Mouse (Mus musculus): Measurements from ENCODE around the gene Nlgn3. TPM values are rescaled to one million over a fixed set of nuclear protein-coding genes. Genes with fewer than 3 reads are reported as not detected.

Gene Nlgn3
- polyA plus RNA-seq (2015; fragmentation: Nextera tagmentation; extraction: Ambion mirVana) = 59.3 and 63.7 TPM in 2 replicates

DNA sequence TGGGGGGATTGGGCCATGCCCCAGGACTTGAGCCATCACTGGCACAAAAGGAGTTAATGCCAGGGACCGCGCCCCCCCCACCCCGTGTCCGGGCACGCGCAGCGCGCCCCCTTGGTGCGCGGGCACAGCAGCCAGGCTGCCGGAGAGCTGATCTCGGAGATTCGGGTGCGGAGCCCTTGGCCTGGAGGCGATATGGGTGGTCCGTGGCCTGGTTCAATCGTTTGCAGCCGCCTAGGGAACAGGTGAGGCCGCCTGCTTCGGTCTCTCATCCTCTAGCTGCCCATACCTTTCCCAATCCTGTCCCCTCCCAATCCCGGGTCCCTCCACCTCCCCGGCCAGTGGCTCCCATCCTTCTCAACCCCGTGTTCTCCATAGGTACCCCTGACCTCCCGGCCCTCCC is at the start of gene Nlgn3:
Gene Nlgn3, plus strand, starts transcription at position 114 of the 400 bp plus-strand sequence.
- Histone ChIP-seq H3K27ac (replicated peaks) (peak within 1 kb of the TSS; percentile 89), H3K4me1 (replicated peaks) (peaks cover 36% of the 10 kb centered on the region), H3K36me3 (peaks cover 29% of the 10 kb centered on the region), H3K27me3 (peaks cover 12% of the 10 kb centered on the region), H3K9me3 (no peaks in the 10 kb centered on the region), H3K4me3 (peak within 1 kb of the TSS; percentile 58), H3K4me2 (peak within 1 kb of the TSS; percentile 59), H3K9ac (peak within 1 kb of the TSS; percentile 80)
- peak; percentile 34 for ATAC-seq (ENCODE audit: low read depth)
- WGBS = 19% methylated on average over 16 of the region's 24 CpGs

DNA sequence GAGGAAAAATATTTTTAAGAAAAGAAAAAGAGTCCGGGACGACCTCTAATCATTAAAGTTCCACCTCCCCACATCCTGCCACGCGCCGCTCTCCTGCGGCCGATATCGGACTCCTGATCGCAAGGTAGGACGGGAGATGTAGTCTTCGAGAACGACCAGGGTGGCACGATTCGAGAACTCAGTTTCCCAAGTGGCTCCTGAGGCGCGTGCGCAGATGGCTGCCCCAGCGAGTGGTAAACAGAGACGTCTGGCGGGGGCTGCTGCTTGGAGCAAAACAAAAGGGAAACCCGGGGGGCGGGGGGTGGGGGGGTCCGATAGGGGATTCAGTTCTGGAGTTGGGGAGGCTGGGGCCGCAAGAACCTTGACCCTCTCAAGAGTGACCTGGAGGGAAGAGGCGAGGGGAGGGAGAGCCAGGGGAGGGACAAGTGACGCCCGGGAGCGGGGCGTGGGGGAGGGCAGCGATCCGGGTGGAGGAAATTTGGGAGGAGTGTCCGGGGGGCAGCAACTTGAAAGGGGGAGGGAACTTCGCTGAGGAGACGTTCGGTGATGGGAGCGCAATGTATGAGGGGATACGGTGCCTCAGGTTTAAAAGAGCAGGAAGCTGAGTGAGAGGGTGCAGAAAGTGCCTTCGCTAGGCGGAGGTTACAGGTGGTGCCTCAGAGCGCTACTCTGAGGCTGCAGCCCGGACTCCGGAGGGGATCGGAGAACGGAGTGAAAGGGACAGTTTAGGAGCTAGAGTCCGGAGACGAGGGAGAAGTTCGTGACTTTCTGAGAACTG is 44.8 kb upstream of the Nlgn3 start, which contains the start of gene Foxo4:
Gene Foxo4, plus strand, starts transcription at position 577 of the 778 bp plus-strand sequence.
- H3K9me3 ChIP-seq = no peaks in the 10 kb centered on the region
- peaks cover 5% of the 10 kb centered on the region; the same call in 1 of the 2 replicates for H3K27me3 ChIP-seq
- WGBS = 18% methylated on average over 45 of the region's 47 CpGs
- H3K4me2 ChIP-seq = peak within 1 kb of the TSS; percentile 72
- H3K9ac ChIP-seq = peak within 1 kb of the TSS; percentile 66
- H3K36me3 ChIP-seq = no peaks in the 10 kb centered on the region
- peaks cover 12% of the 10 kb centered on the region for H3K4me1 ChIP-seq (replicated peaks)
- peak within 1 kb of the TSS; percentile 51 for H3K4me3 ChIP-seq
- peak; percentile 95 for ATAC-seq (ENCODE audit: low read depth)
- no peak within 1 kb of the TSS; the same call in 1 of the 2 replicates for H3K27ac ChIP-seq (replicated peaks)

DNA sequence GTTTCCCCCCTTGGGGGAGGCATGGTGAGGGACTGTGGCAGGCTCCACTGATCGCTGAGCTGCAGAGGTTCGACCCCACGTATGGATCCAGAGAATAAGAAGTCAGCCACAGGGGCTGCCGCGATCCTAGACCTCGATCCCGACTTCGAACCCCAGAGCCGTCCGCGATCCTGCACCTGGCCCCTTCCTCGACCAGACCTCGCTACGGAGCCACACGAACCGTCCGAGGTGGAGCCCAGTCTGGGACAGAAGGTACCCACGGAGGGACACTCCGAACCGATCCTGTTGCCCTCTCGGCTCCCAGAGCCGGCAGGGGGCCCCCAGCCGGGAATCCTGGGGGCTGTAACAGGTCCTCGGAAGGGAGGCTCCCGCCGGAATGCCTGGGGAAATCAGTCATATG is 44.2 kb upstream of the Nlgn3 start:
- 7% methylated on average over 26 of the region's 26 CpGs for WGBS
- Histone ChIP-seq H3K9me3 (no peaks in the 10 kb centered on the region), H3K36me3 (no peaks in the 10 kb centered on the region), H3K9ac (peak overlapping the region; percentile 66), H3K4me3 (peak overlapping the region; percentile 51), H3K4me2 (peak overlapping the region; percentile 72), H3K27ac (replicated peaks) (no peak overlapping the region; the same call in 1 of the 2 replicates), H3K27me3 (peaks cover 5% of the 10 kb centered on the region; the same call in 1 of the 2 replicates), H3K4me1 (replicated peaks) (peaks cover 12% of the 10 kb centered on the region)
- ATAC-seq (ENCODE audit: low read depth) = peak; percentile 42

DNA sequence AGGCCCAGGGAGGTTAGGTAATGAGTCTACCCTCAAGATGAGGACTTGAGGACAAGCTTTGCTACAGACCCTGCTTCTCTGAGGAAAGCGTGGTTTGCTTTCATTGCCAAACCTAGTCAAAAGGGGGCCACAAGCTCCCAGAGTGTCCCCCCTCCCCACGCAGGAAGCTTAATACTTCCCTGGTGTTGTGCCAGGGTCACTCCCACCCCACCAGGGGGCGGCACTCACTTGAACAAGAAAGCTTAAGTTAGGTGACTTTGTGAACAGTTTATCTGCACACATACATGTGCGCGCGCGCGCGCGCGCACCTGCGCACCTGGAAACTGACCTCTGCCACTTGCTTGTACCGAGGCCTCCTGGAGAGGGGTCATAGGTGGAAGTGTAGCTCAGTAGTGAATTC is 42.4 kb upstream of the Nlgn3 start:
- H3K36me3 ChIP-seq = no peaks in the 10 kb centered on the region
- H3K27ac ChIP-seq (replicated peaks) = no peak overlapping the region
- peaks cover 5% of the 10 kb centered on the region; the same call in 1 of the 2 replicates for H3K27me3 ChIP-seq
- H3K9me3 ChIP-seq = no peaks in the 10 kb centered on the region
- H3K4me1 ChIP-seq (replicated peaks) = peaks cover 23% of the 10 kb centered on the region
- no peak overlapping the region for H3K9ac ChIP-seq
- 82% methylated on average over 13 of the region's 13 CpGs for WGBS
- H3K4me2 ChIP-seq = no peak overlapping the region
- no peak overlapping the region for H3K4me3 ChIP-seq
- no peak for ATAC-seq (ENCODE audit: low read depth)

DNA sequence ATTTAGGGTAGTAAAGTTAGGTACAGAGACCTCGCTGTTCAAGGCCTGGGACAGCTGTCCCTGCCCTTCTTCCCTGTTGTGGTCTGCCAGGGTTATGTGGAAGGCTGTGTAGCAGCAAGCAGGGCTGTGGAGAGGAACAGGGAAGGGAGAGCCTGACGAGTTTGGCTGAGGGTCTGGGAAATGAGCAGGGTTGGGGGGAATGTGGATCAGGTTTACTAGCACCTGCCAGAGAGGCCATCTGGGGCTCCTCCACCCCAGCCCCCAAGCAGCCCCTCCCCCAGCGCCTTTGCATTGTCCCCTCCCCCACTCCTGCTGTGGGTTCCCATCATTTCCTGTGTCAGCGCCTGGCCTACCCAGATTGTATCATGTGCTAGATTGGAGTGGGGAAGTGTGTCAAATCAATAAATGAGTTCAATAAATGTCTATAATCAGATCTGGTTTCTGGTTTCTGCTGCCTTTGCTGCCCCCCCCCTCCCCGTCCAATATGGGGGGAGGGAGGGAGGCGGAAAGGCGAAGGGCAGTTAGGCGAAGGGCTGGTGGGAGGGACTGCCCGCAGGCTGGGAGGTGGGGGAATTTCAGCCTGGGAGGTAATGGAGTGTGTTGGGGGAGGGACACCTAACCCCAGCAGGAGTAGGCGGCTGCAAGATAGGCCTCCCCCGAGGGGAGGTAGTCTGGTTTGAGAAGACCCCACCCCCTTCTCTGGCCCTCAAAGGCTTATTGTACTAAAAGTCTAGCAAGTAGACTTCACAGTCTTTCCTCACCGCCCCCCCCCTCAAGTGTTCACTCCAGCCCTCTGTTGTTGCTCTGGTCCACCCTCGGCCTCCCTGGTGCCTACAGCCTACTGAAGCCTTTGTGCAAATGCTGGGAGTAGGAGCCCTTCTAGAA is 38.3 kb upstream of the Nlgn3 start:
- ATAC-seq (ENCODE audit: low read depth) = peak; percentile 65
- Histone ChIP-seq H3K4me2 (peak overlapping the region; percentile 5; the same call in 1 of the 2 replicates), H3K27ac (replicated peaks) (peak overlapping the region; percentile 72), H3K36me3 (no peaks in the 10 kb centered on the region), H3K27me3 (peaks cover 5% of the 10 kb centered on the region; the same call in 1 of the 2 replicates), H3K4me3 (no peak overlapping the region), H3K9ac (no peak overlapping the region), H3K9me3 (no peaks in the 10 kb centered on the region), H3K4me1 (replicated peaks) (peaks cover 12% of the 10 kb centered on the region)
- WGBS = 17% methylated on average over 12 of the region's 13 CpGs

DNA sequence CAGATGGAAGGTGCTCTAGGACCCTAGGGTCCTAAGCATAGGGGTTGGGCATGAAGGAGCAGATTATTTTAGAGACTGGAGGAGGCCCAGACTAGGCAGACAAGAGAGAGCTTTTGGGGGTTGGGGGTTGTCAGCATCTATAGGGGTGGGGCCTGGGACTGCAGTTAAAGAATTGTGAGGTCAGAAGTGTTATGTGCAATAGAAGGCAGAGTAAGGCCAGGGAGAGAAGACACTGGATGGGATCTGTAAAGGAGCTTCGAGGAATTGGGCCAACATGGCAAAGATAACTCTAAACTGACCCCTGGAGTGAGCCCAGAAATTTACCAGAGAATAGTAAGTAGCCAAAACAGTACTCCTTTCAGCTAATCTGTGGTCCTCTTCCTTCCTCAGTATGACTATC is 35.1 kb upstream of the Nlgn3 start, which contains the start of gene Gm614:
Gene Gm614, minus strand, starts transcription at position 101 of the 400 bp plus-strand sequence.
- ATAC-seq (ENCODE audit: low read depth) = no peak
- no peak within 1 kb of the TSS for H3K27ac ChIP-seq (replicated peaks)
- no peak within 1 kb of the TSS for H3K9ac ChIP-seq
- no peaks in the 10 kb centered on the region for H3K36me3 ChIP-seq
- no peak within 1 kb of the TSS for H3K4me3 ChIP-seq
- WGBS = 90% methylated on average over 1 of the region's 1 CpGs
- no peaks in the 10 kb centered on the region; the same call in 1 of the 2 replicates for H3K27me3 ChIP-seq
- H3K4me1 ChIP-seq (replicated peaks) = peaks cover 11% of the 10 kb centered on the region
- no peaks in the 10 kb centered on the region for H3K9me3 ChIP-seq
- H3K4me2 ChIP-seq = no peak within 1 kb of the TSS

DNA sequence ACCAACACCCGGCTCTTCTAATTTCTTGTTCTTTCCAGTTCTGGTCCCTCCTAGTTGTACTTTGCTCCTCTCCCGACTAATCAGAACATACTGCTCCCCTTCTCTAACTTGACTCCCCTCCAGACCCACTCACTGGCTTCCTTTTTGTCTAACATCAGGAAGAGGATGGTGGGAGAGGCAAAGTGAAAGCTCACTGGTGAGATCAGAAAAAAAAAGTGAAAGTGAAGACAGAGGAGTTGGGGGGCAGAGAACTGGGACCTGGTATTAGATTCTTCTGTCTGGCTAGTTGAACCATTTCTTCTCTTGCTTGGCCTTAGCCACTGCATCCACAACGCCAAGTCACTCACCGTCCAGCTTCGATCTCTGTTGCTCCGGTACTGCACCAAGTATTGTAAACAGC is 32.3 kb upstream of the Nlgn3 start:
- H3K9ac ChIP-seq = no peak overlapping the region
- no peaks in the 10 kb centered on the region for H3K36me3 ChIP-seq
- no peak overlapping the region for H3K4me2 ChIP-seq
- no peak for ATAC-seq (ENCODE audit: low read depth)
- 98% methylated on average over 6 of the region's 6 CpGs for WGBS
- no peaks in the 10 kb centered on the region for H3K9me3 ChIP-seq
- no peak overlapping the region for H3K4me3 ChIP-seq
- H3K27me3 ChIP-seq = no peaks in the 10 kb centered on the region; the same call in 1 of the 2 replicates
- no peak overlapping the region for H3K27ac ChIP-seq (replicated peaks)
- no peaks in the 10 kb centered on the region for H3K4me1 ChIP-seq (replicated peaks)

DNA sequence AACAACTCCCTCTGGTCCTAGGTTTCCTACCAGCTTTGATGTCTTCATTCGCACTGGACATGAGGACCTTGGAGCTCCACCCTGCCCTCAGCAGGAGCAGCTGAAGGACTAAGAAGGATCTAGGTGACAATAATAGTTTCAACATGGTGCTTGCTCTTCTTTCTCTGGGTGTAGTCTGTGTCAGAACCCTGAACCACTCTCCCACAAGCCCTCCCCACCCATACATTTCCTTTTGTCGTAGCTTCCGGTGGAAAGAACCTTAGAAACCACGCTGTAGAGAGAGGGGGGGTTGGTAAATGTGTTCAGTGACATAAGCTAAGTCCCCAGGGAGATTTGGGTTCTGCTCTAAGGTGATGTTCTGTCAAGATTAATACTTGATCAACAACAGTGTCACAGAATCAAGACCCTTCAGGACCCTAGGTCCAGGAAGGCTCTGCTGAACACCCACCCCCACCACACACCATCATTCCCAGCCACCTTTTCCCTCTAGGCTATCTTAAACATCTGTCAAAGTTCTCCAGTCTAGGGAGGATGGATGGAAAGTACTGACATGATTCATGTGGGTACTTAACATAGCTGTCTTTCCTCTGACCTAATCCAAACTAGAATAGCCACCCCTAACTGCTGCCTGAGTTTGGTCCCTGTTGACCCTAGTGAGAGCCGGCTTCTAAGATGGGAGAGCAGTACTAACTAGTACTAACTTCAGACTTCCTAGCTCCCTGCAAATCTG is 30.8 kb upstream of the Nlgn3 start, which contains the start of gene Il2rg:
Gene Il2rg, minus strand, starts transcription at position 231 of the 730 bp plus-strand sequence.
- H3K4me1 ChIP-seq (replicated peaks) = no peaks in the 10 kb centered on the region
- no peaks in the 10 kb centered on the region for H3K9me3 ChIP-seq
- no peaks in the 10 kb centered on the region; the same call in 1 of the 2 replicates for H3K27me3 ChIP-seq
- 74% methylated on average over 5 of the region's 5 CpGs for WGBS
- no peak within 1 kb of the TSS for H3K27ac ChIP-seq (replicated peaks)
- no peak within 1 kb of the TSS for H3K4me2 ChIP-seq
- H3K9ac ChIP-seq = no peak within 1 kb of the TSS
- no peak for ATAC-seq (ENCODE audit: low read depth)
- H3K36me3 ChIP-seq = no peaks in the 10 kb centered on the region
- H3K4me3 ChIP-seq = no peak within 1 kb of the TSS

DNA sequence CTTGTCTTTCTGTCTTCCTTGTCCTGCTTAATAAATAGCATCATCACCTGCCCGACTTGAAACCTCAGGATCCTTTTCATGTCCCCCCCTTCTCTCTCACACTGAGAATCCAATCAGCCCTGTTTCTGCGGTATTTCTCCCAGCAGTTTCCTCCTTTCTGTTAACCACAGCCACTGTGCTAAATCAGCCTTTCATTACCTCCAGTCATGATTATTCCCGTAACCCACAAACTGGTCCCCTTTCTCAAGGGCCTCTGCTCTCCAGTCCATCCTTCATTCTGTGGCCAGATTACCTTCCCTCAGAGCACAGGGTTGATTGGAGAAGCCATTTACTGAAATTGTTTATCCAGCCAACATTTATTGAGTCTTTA is 30.2 kb upstream of the Nlgn3 start, which contains the start of gene Gm20489:
Gene Gm20489, minus strand, starts transcription at position 269 of the 370 bp plus-strand sequence.
- no peaks in the 10 kb centered on the region; the same call in 1 of the 2 replicates for H3K27me3 ChIP-seq
- WGBS = 50% methylated on average over 3 of the region's 3 CpGs
- no peak within 1 kb of the TSS for H3K4me2 ChIP-seq
- H3K4me1 ChIP-seq (replicated peaks) = no peaks in the 10 kb centered on the region
- no peak within 1 kb of the TSS for H3K4me3 ChIP-seq
- ATAC-seq (ENCODE audit: low read depth) = no peak
- no peaks in the 10 kb centered on the region for H3K9me3 ChIP-seq
- no peak within 1 kb of the TSS for H3K9ac ChIP-seq
- no peak within 1 kb of the TSS for H3K27ac ChIP-seq (replicated peaks)
- H3K36me3 ChIP-seq = no peaks in the 10 kb centered on the region

DNA sequence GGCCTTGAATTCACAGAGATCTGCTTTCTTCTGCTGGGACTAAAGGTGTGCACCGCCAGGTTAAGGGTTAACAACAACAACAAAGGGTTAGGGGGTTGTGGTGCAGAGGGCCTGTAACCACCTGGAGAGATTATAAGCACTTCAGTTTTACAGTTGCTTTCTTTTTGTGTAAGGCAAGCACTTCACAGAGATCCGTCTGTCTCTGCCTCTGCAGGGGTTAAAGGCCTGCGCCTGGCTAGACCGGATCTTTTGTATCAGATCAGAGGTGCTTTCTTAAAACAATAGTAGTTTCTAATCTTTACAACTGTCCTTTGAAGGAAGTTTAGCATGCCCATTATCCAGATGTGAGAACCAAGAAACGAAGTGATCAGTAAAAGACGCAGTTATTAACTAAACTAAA is 25.6 kb upstream of the Nlgn3 start:
- 0 out of 2 replicates have a peak, but pooled peaks have one; percentile 3 for ATAC-seq (ENCODE audit: low read depth)
- no peaks in the 10 kb centered on the region; the same call in 1 of the 2 replicates for H3K27me3 ChIP-seq
- H3K36me3 ChIP-seq = peaks cover 15% of the 10 kb centered on the region; the same call in 1 of the 2 replicates

More for the DNA sequence above, 25.6 kb upstream of the Nlgn3 start:
- Histone ChIP-seq H3K9ac (peak overlapping the region; percentile 75), H3K4me2 (peak overlapping the region; percentile 55), H3K27ac (replicated peaks) (no peak overlapping the region), H3K9me3 (no peaks in the 10 kb centered on the region), H3K4me3 (peak overlapping the region; percentile 56), H3K4me1 (replicated peaks) (peaks cover 16% of the 10 kb centered on the region)
- WGBS = 22% methylated on average over 6 of the region's 6 CpGs

Measured in neural tube, embryonic 13.5 days (tissue).